Mouse (Mus musculus): Measurements from ENCODE around the gene Tmem248.

- TF ChIP-seq SMC3 (IDR thresholded peaks at IDR 0.05; ENCODE audit: low read depth, low read length) (no peak), USF2 (conservative IDR thresholded peaks at IDR 0.05; ENCODE audit: low read depth, low read length) (no peak), CTCF (conservative IDR thresholded peaks at IDR 0.05 in 1 of 2, IDR thresholded peaks at IDR 0.05 in 1 of 2; ENCODE audit: low read depth in 2 of 2, low read length in 2 of 2) (no peak), UBTF (IDR thresholded peaks at IDR 0.05; ENCODE audit: low read depth, low read length) (no peak)
Observed at GRCm38 (mm10) chr5:130197981-130198380, 18.9 kb upstream of the Tmem248 start.

Data from CH12.LX (cell line).